Mouse (Mus musculus): ENCODE data around the gene Tent5c. TPM values are rescaled to one million over a fixed set of nuclear protein-coding genes. Genes with fewer than 3 reads are reported as not detected.

Tent5c gene
- polyA plus RNA-seq, 1 experiment, result 11.4 TPM

- TF ChIP-seq CTCF (IDR thresholded peaks at IDR 0.05; ENCODE audit: insufficient read depth, low read length) (no peak), POLR2A (IDR thresholded peaks at IDR 0.05; ENCODE audit: borderline replicate concordance, extremely low read depth, low read depth, low read length) (no peak)
- WGBS, result 80% methylated on average over 1 of the region's 1 CpGs
- no peak for DNase-seq
- no peak overlapping the region for H3K4me3 ChIP-seq (replicated peaks; ENCODE audit: extremely low read depth, low read depth, low read length)
- H3K4me1 ChIP-seq (ENCODE audit: control insufficient read depth, insufficient read depth, low read length), result no peaks in the 10 kb centered on the region
These were observed 32.5 kb upstream of the Tent5c start for GRCm38 (mm10) chr3:100521626-100522025.

GRCm38 (mm10) chr3:100515754-100516141, 26.6 kb upstream of the Tent5c start:
- H3K4me1 ChIP-seq (ENCODE audit: control insufficient read depth, insufficient read depth, low read length), result no peaks in the 10 kb centered on the region
- 82% methylated on average over 5 of the region's 5 CpGs for WGBS
- TF ChIP-seq CTCF (IDR thresholded peaks at IDR 0.05; ENCODE audit: insufficient read depth, low read length) (no peak), POLR2A (IDR thresholded peaks at IDR 0.05; ENCODE audit: borderline replicate concordance, extremely low read depth, low read depth, low read length) (no peak)
- no peak overlapping the region for H3K4me3 ChIP-seq (replicated peaks; ENCODE audit: extremely low read depth, low read depth, low read length)
- DNase-seq, result no peak

- 65% methylated on average over 8 of the region's 8 CpGs for WGBS
- DNase-seq, result peak; percentile 22
- H3K4me3 ChIP-seq (replicated peaks; ENCODE audit: extremely low read depth, low read depth, low read length), result no peak overlapping the region
- TF ChIP-seq CTCF (IDR thresholded peaks at IDR 0.05; ENCODE audit: insufficient read depth, low read length) (no peak), POLR2A (IDR thresholded peaks at IDR 0.05; ENCODE audit: borderline replicate concordance, extremely low read depth, low read depth, low read length) (no peak)
- no peaks in the 10 kb centered on the region for H3K4me1 ChIP-seq (ENCODE audit: control insufficient read depth, insufficient read depth, low read length)
These were observed 26.1 kb upstream of the Tent5c start for GRCm38 (mm10) chr3:100515093-100515753.

- 64% methylated on average over 4 of the region's 4 CpGs for WGBS
- Histone ChIP-seq H3K4me1 (ENCODE audit: control insufficient read depth, insufficient read depth, low read length) (no peaks in the 10 kb centered on the region), H3K4me3 (replicated peaks; ENCODE audit: extremely low read depth, low read depth, low read length) (no peak overlapping the region)
- TF ChIP-seq POLR2A (IDR thresholded peaks at IDR 0.05; ENCODE audit: borderline replicate concordance, extremely low read depth, low read depth, low read length) (no peak), CTCF (IDR thresholded peaks at IDR 0.05; ENCODE audit: insufficient read depth, low read length) (no peak)
- DNase-seq, result no peak
These were observed 18.1 kb upstream of the Tent5c start for GRCm38 (mm10) chr3:100507174-100507573.

GRCm38 (mm10) chr3:100506715-100507114, 17.6 kb upstream of the Tent5c start:
- no peak overlapping the region for H3K4me3 ChIP-seq (replicated peaks; ENCODE audit: extremely low read depth, low read depth, low read length)
- WGBS, result 46% methylated on average over 2 of the region's 2 CpGs
- no peak for DNase-seq
- H3K4me1 ChIP-seq (ENCODE audit: control insufficient read depth, insufficient read depth, low read length), result no peaks in the 10 kb centered on the region
- no peak for TF ChIP-seq POLR2A (IDR thresholded peaks at IDR 0.05; ENCODE audit: borderline replicate concordance, extremely low read depth, low read depth, low read length)
- TF ChIP-seq CTCF (IDR thresholded peaks at IDR 0.05; ENCODE audit: insufficient read depth, low read length), result no peak

- Histone ChIP-seq H3K4me3 (replicated peaks; ENCODE audit: extremely low read depth, low read depth, low read length) (no peak overlapping the region), H3K4me1 (ENCODE audit: control insufficient read depth, insufficient read depth, low read length) (no peaks in the 10 kb centered on the region)
- WGBS, result 73% methylated on average over 6 of the region's 6 CpGs
- no peak for TF ChIP-seq POLR2A (IDR thresholded peaks at IDR 0.05; ENCODE audit: borderline replicate concordance, extremely low read depth, low read depth, low read length)
- no peak for TF ChIP-seq CTCF (IDR thresholded peaks at IDR 0.05; ENCODE audit: insufficient read depth, low read length)
- DNase-seq, result no peak
These were observed 14.8 kb upstream of the Tent5c start for GRCm38 (mm10) chr3:100503882-100504281.

GRCm38 (mm10) chr3:100502516-100502915, 13.4 kb upstream of the Tent5c start:
- no peak overlapping the region for H3K4me3 ChIP-seq (replicated peaks; ENCODE audit: extremely low read depth, low read depth, low read length)
- H3K4me1 ChIP-seq (ENCODE audit: control insufficient read depth, insufficient read depth, low read length), result no peaks in the 10 kb centered on the region
- 61% methylated on average over 6 of the region's 6 CpGs for WGBS
- no peak for DNase-seq
- TF ChIP-seq POLR2A (IDR thresholded peaks at IDR 0.05; ENCODE audit: borderline replicate concordance, extremely low read depth, low read depth, low read length) (no peak), CTCF (IDR thresholded peaks at IDR 0.05; ENCODE audit: insufficient read depth, low read length) (no peak)

GRCm38 (mm10) chr3:100501899-100502298, 12.8 kb upstream of the Tent5c start:
- TF ChIP-seq POLR2A (IDR thresholded peaks at IDR 0.05; ENCODE audit: borderline replicate concordance, extremely low read depth, low read depth, low read length) (no peak), CTCF (IDR thresholded peaks at IDR 0.05; ENCODE audit: insufficient read depth, low read length) (no peak)
- Histone ChIP-seq H3K4me1 (ENCODE audit: control insufficient read depth, insufficient read depth, low read length) (no peaks in the 10 kb centered on the region), H3K4me3 (replicated peaks; ENCODE audit: extremely low read depth, low read depth, low read length) (no peak overlapping the region)
- DNase-seq, result no peak

GRCm38 (mm10) chr3:100496081-100496480, 7.0 kb upstream of the Tent5c start:
- Histone ChIP-seq H3K4me1 (ENCODE audit: control insufficient read depth, insufficient read depth, low read length) (no peaks in the 10 kb centered on the region), H3K4me3 (replicated peaks; ENCODE audit: extremely low read depth, low read depth, low read length) (no peak overlapping the region)
- TF ChIP-seq POLR2A (IDR thresholded peaks at IDR 0.05; ENCODE audit: borderline replicate concordance, extremely low read depth, low read depth, low read length), result no peak
- no peak for TF ChIP-seq CTCF (IDR thresholded peaks at IDR 0.05; ENCODE audit: insufficient read depth, low read length)
- WGBS, result 72% methylated on average over 3 of the region's 3 CpGs
- no peak for DNase-seq

GRCm38 (mm10) chr3:100495456-100495855, 6.3 kb upstream of the Tent5c start:
- Histone ChIP-seq H3K4me3 (replicated peaks; ENCODE audit: extremely low read depth, low read depth, low read length) (no peak overlapping the region), H3K4me1 (ENCODE audit: control insufficient read depth, insufficient read depth, low read length) (no peaks in the 10 kb centered on the region)
- 80% methylated on average over 16 of the region's 16 CpGs for WGBS
- no peak for TF ChIP-seq CTCF (IDR thresholded peaks at IDR 0.05; ENCODE audit: insufficient read depth, low read length)
- TF ChIP-seq POLR2A (IDR thresholded peaks at IDR 0.05; ENCODE audit: borderline replicate concordance, extremely low read depth, low read depth, low read length), result no peak
- DNase-seq, result no peak
